Mouse (Mus musculus) CH12.LX (cell line): ENCODE data around the gene Mfrp.

ENCODE experiments used
- CTCF ChIP-seq, 2 experiments: IDR thresholded peaks in 1 of 2; conservative IDR thresholded peaks in 1 of 2; 2 replicates each; pipeline ENCODE4 v1.5.1; 2011 to 2012; ENCODE audit warnings: low read depth in 2 of 2, low read length in 2 of 2, improper control_type of control experiment in 1 of 2, inconsistent platforms in 1 of 2, mild to moderate bottlenecking in 1 of 2, moderate library complexity in 1 of 2
- HCFC1 ChIP-seq: IDR thresholded peaks from 2 replicates; pipeline ENCODE4 v1.6.1; 2012; ENCODE audit warnings: low read depth, mild to moderate bottlenecking, inconsistent platforms, low read length, improper control_type of control experiment
- MAX ChIP-seq: IDR thresholded peaks from 2 replicates; pipeline ENCODE4 v1.6.1; 2011; ENCODE audit warnings: low read length, improper control_type of control experiment
- POLR2A ChIP-seq: IDR thresholded peaks from 2 replicates; pipeline ENCODE4 v1.6.1; 2011; ENCODE audit warnings: low read depth, mild to moderate bottlenecking, improper control_type of control experiment, low read length

DNA sequence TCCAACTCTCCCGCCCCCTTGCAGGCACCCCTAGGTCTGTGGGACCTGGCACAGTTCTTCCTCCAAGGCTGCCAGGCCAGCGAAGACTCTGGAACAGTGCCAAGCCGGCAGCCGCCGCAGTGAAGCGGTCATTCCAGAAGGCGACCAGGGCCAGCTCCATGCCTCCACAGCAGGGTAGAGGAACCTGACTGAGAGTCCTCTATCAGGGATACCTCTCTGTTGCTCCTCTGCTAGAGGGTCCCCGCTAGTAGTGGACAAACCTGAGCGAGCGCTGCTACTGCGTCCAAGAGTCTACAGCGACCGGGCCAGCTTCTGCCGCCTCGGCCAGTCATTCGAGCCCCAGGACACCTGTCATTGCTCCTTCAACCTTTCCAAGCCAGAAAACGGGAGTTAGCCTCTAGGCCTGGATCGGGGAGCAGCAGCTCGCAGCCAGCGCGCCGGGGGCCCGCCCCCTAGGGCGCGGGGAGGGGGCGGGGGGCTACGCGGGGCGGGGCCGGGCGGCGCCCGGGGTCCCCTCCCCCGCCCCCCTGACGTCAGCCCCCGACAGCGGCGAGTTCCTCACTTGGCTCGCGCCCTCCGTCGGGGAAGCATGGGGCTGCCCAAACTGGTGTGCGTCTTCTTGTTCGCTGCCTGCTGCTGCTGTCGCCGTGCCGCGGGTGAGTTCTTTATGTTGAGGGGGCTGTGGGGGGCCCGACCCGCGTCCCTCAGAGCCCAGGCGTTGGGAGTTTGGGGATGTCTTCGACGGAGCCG is 32.7 kb downstream of the Mfrp start, which contains the start of gene Mcam:
- TF ChIP-seq MAX (no peak), CTCF (conservative IDR thresholded peaks at IDR 0.05 in 1 of 2, IDR thresholded peaks at IDR 0.05 in 1 of 2; ENCODE audit: low read depth in 2 of 2, low read length in 2 of 2) (no peak), POLR2A (no peak), HCFC1 (no peak)
